Mouse (Mus musculus) gonadal fat pad, adult 2 months (tissue): ENCODE results near the gene Cracr2b. TPM values are rescaled to one million over a fixed set of nuclear protein-coding genes. Genes with fewer than 3 reads are reported as not detected.

Source experiments
- DNase-seq: peaks from one replicate; pipeline ENCODE4 v3.0.0-alpha.2; 2012; ENCODE audit warnings: low read depth
- polyA plus RNA-seq: library from polyadenylated mRNA; depleted of rRNA; stranded (reverse); fragments of >200 nt; gene quantifications from 2 replicates; pipeline ENCODE4 v1.2.3, GENCODE M21; 2012; rRNA removed

The Cracr2b gene
- polyA plus RNA-seq, 1 experiment = 42.8 TPM

GRCm38 (mm10) chr7:141486239-141486638 is 25.3 kb downstream of the Cracr2b start:
- DNase-seq = no peak

DNA sequence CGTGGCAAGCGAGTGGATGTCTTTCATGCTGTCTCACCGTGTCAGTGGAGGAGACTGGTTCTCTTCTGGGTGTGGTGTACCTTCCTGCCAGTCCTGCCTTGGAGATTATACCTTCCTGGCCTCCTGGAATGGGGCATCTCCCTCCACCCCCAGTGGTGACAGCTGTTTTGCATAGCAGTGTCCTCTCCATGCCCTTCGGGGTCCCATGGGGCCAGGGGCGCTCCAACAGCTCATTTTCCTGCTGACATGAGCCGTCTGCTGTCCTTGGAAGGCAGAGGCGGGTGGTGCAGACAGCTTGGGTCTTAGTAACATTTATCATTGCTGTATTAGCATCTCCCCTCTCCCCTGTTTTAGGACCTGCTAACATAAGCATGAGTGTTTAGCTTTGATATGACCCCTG is 26.2 kb downstream of the Cracr2b start:
- no peak for DNase-seq

GRCm38 (mm10) chr7:141491151-141491550 is 30.3 kb downstream of the Cracr2b start:
- DNase-seq = no peak

DNA sequence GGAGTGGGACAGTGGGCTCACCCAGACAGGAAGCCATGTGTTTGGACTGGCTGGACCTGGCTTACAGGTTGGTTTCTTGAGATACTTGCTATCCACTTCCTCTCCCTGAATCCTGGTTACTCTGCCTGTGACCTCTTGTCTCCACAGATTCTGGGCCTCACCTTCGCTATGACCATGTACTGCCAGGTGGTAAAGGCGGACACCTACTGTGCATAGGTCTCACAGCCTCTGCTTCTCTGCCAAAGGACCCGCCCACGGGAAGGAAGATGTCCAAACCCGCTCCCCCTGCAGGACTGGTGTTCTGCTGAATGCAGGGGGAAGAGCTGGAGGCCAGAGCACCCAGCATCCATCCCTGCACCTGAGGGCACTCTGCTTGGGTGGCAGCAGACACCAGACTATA is 31.8 kb downstream of the Cracr2b start:
- DNase-seq = no peak

DNA sequence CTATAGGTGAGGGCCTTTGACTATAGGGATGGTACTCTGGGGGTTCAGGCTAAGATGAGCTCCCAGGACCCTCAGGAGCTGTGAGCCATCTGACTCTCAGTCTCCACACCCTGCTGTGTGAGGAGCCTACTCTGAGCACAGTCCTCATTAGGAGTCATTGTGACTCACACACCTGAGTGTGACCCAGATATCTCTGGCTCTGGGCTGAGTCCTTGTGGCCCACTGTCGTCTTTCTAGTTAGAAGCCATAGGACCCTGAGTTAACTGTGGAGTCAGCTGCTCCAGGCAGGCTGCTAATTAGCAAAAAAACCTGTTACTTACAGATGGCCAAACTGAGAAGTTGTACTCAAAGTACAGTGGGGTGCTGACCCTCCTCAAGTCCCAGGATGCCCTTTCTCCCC is 32.8 kb downstream of the Cracr2b start:
- DNase-seq = no peak

DNA sequence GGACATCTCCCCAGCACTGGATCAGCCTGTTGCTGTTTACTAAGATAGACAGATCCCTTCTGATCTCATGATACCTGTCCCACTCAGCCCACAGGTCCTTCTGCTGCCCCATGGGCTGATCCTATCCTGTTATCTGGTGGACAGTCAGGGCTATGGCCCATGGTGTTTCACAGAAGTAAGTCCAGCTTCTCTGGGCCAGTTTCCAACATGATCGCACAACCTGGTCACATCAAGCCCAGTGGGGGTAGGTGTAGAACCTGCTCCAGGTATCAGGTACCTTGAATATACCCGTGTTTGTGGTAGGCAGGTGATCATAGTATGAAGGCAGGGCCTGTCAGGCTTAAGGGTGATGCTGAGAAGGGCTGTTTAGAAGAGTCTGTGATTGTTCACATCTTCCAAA is 34.5 kb downstream of the Cracr2b start:
- DNase-seq = no peak

DNA sequence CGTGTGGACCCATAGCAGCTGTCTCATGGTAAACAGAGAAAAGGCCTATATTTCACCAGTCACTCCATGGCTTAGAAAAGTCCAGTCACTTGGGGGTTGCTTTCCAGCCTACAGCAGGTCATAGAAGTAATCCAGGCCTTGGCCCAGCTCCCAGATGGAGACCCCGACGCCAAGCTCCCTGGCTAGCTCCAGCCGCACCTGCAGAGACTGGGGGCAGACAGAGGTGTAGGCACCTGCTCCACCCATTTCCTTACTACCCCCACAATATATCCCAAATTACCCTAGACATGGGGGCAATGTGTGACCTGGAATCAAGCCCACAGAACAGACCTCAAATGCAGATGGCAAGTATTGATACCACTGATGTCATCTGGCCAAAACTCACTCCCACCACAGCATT is 35.0 kb downstream of the Cracr2b start:
- no peak for DNase-seq

- DNase-seq = no peak
Measured at GRCm38 (mm10) chr7:141497600-141497999, 36.7 kb downstream of the Cracr2b start.

GRCm38 (mm10) chr7:141501820-141502555 is 41.1 kb downstream of the Cracr2b start:
- no peak for DNase-seq

DNA sequence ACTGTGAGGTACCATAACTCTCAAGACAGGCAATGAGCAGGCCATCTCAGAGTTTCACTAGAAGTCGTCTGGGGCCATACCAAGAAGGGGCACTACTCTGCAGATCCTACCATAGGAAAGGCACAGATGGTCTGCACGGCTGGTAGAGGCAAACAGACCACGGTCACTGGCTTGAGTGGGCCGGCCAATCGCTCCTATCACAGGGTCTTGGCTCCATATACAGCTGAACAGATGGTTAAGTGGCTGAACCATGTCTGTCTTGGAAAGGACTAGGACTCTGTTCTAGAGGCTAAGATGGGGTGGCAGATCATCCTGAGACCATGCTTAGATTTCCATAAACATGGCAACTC is 41.6 kb downstream of the Cracr2b start:
- DNase-seq = no peak

GRCm38 (mm10) chr7:141506278-141506677 is 45.4 kb downstream of the Cracr2b start:
- DNase-seq = no peak

DNA sequence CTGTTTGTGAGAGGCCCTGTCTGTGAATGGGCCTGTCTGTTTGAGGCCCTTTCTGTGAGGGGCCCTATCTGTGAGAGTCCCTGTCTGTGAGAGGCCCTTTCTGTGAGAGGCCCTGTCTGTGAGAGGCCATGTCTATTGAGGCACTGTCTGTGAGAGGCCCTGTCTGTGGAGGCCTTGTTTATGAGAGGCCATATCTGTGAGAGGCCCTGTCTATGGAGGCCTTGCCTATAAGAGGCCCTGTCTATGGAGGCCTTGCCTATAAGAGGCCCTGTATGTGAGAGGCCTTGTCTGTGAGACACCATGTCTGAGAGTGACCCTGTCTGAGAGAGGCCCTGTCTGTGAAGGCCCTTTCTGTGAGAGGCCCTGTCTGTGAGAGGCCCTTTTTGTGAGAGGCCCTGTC is 47.3 kb downstream of the Cracr2b start:
- DNase-seq = no peak

GRCm38 (mm10) chr7:141510196-141510595 is 49.3 kb downstream of the Cracr2b start:
- DNase-seq = no peak

GRCm38 (mm10) chr7:141510681-141511191 is 49.8 kb downstream of the Cracr2b start:
- DNase-seq = no peak

Other genes starting within 250 kb of the Cracr2b start
- 13.0 and 13.1 TPM in 2 replicates for gene Lmntd2, start 247.0 kb upstream of the Cracr2b start, polyA plus RNA-seq
- gene Rassf7, start 245.2 kb upstream of the Cracr2b start, polyA plus RNA-seq = 60.9 and 68.6 TPM in 2 replicates
- gene Phrf1, start 232.3 kb upstream of the Cracr2b start, polyA plus RNA-seq = 22.7 and 40.8 TPM in 2 replicates
- 53.6 and 59.7 TPM in 2 replicates for gene Irf7, start 194.6 kb upstream of the Cracr2b start, polyA plus RNA-seq
- gene Cdhr5, start 184.3 kb upstream of the Cracr2b start, polyA plus RNA-seq = 3.1 and 16.2 TPM in 2 replicates
- 5.1 and 8.1 TPM in 2 replicates for gene Sct, start 182.0 kb upstream of the Cracr2b start, polyA plus RNA-seq
- 3.9 and 5.1 TPM in 2 replicates for gene Drd4, start 169.1 kb upstream of the Cracr2b start, polyA plus RNA-seq
- gene Deaf1, start 133.4 kb upstream of the Cracr2b start, polyA plus RNA-seq = 18.7 and 18.9 TPM in 2 replicates
- 48.1 and 48.9 TPM in 2 replicates for gene Tmem80, start 133.4 kb upstream of the Cracr2b start, polyA plus RNA-seq
- gene Eps8l2, start 122.2 kb upstream of the Cracr2b start, polyA plus RNA-seq = 21.5 and 22.3 TPM in 2 replicates
- 324 and 438 TPM in 2 replicates for gene Taldo1, start 68.9 kb upstream of the Cracr2b start, polyA plus RNA-seq
- 103 and 109 TPM in 2 replicates for gene Gatd1, start 47.0 kb upstream of the Cracr2b start, polyA plus RNA-seq
- 0.36 and 0.53 TPM in 2 replicates for gene Cend1, start 31.6 kb upstream of the Cracr2b start, polyA plus RNA-seq
- 120 TPM in 2 replicates for gene Slc25a22, start 23.2 kb upstream of the Cracr2b start, polyA plus RNA-seq
- 10.3 and 12.3 TPM in 2 replicates for gene Pidd1, start 17.1 kb upstream of the Cracr2b start, polyA plus RNA-seq
- gene Rplp2, start 13.7 kb upstream of the Cracr2b start, polyA plus RNA-seq = 599 and 692 TPM in 2 replicates
- 1,065 and 1,157 TPM in 2 replicates for gene Pnpla2, start 5.9 kb upstream of the Cracr2b start, polyA plus RNA-seq
- 670 and 894 TPM in 2 replicates for gene Cd151, start 6.3 kb downstream of the Cracr2b start, polyA plus RNA-seq
- gene Polr2l, start 14.0 kb downstream of the Cracr2b start, polyA plus RNA-seq = 75.7 and 82.9 TPM in 2 replicates
- 100 and 130 TPM in 2 replicates for gene Tspan4, start 14.1 kb downstream of the Cracr2b start, polyA plus RNA-seq
- gene Chid1, start 78.8 kb downstream of the Cracr2b start, polyA plus RNA-seq = 61.9 and 69.0 TPM in 2 replicates
- gene Ap2a2, start 101.1 kb downstream of the Cracr2b start, polyA plus RNA-seq = 49.2 and 64.8 TPM in 2 replicates
- 0.01 and 0.08 TPM in 2 replicates for gene Muc6, start 194.2 kb downstream of the Cracr2b start, polyA plus RNA-seq
- 2.9 and 5.8 TPM in 2 replicates for gene Muc2, start 229.2 kb downstream of the Cracr2b start, polyA plus RNA-seq